Mouse (Mus musculus): ENCODE data around the gene Gcdh. TPM values are rescaled to one million over a fixed set of nuclear protein-coding genes. Genes with fewer than 3 reads are reported as not detected.

The Gcdh gene
- polyA plus RNA-seq, 2 experiments, result 31.4 to 38.9 TPM

DNA sequence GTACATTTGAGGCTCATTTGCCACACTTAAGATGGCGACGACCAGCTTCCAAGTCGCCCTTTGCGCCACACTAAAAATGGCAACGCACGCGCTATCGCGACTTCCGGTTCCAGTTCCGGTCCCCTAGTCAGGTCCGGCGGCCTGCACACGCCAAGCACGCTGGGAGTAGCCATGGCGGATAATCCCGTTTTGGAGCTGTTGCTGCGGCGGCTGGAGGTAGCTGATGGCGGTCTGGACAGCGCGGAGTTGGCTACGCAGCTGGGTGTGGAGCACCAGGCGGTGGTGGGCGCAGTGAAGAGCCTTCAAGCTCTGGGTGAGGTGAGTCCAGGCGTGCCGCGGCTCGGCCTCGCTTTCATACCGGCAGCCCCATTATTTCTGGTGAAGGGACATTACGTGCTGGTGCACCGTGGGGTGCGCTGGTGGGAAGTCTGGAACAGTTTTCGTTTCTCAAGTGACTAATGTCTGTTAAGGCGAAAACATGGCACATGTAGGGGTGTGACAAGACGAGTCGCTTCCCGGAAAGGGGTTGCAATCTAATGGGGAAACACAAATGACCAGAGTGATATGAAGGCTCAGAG is 36.8 kb downstream of the Gcdh start, which contains the start of gene Farsa:
Gene Farsa (plus strand): TSS at position 126 of the 578 bp plus-strand sequence.
- DNase-seq (ENCODE audit: low read depth in 3 of 3, low spot score in 3 of 3), result peak; percentile 90 to 91 (median 91)
- Histone ChIP-seq H3K9me3 (ENCODE audit: control insufficient read depth, low read length) (no peaks in the 10 kb centered on the region), H3K4me1 (replicated peaks; ENCODE audit: control insufficient read depth in 2 of 2, insufficient read depth in 2 of 2, low read length in 1 of 2) (peaks cover 11 to 12% of the 10 kb centered on the region in 2 experiments), H3K4me2 (ENCODE audit: low read depth) (peak within 1 kb of the TSS; percentile 76), H3K4me3 (ENCODE audit: insufficient read depth in 1 of 2, low read depth in 2 of 2, low read length in 2 of 2) (peak within 1 kb of the TSS; percentile 82 to 85), H3K9ac (replicated peaks) (peak within 1 kb of the TSS; percentile 86), H3K27me3 (ENCODE audit: control insufficient read depth, insufficient read depth, low read length) (no peaks in the 10 kb centered on the region), H3K36me3 (replicated peaks; ENCODE audit: control insufficient read depth, insufficient read depth, low read depth) (peaks cover 26% of the 10 kb centered on the region), H3K27ac (peak within 1 kb of the TSS; percentile 84)
- 0% methylated on average over 39 of the region's 39 CpGs for WGBS (ENCODE audit: insufficient replicate concordance)
- TF ChIP-seq EP300 (IDR thresholded peaks at IDR 0.05; ENCODE audit: low read depth) (no peak), CTCF (IDR thresholded peaks at IDR 0.05; ENCODE audit: low read depth) (no peak)
- peak; percentile 89 for ATAC-seq (ENCODE audit: insufficient read depth)

- Histone ChIP-seq H3K27ac (no peak overlapping the region), H3K27me3 (ENCODE audit: control insufficient read depth, insufficient read depth, low read length) (no peaks in the 10 kb centered on the region), H3K4me1 (replicated peaks; ENCODE audit: control insufficient read depth in 2 of 2, insufficient read depth in 2 of 2, low read length in 1 of 2) (peaks cover 11 to 12% of the 10 kb centered on the region in 2 experiments), H3K4me3 (ENCODE audit: insufficient read depth in 1 of 2, low read depth in 2 of 2, low read length in 2 of 2) (peak overlapping the region in 1 of 2 experiments; percentile 85; a peak in 2 of 4 replicates), H3K4me2 (ENCODE audit: low read depth) (peak overlapping the region; percentile 8; the same call in 1 of the 2 replicates), H3K36me3 (replicated peaks; ENCODE audit: control insufficient read depth, insufficient read depth, low read depth) (peaks cover 21% of the 10 kb centered on the region), H3K9ac (replicated peaks) (no peak overlapping the region), H3K9me3 (ENCODE audit: control insufficient read depth, low read length) (no peaks in the 10 kb centered on the region)
- 90% methylated on average over 3 of the region's 3 CpGs for WGBS (ENCODE audit: insufficient replicate concordance)
- DNase-seq (ENCODE audit: low read depth in 3 of 3, low spot score in 3 of 3) (no peak), ATAC-seq (ENCODE audit: insufficient read depth) (no peak)
- no peak for TF ChIP-seq EP300 (IDR thresholded peaks at IDR 0.05; ENCODE audit: low read depth)
- TF ChIP-seq CTCF (IDR thresholded peaks at IDR 0.05; ENCODE audit: low read depth), result no peak
Observed at GRCm38 (mm10) chr8:84856434-84856833, 37.3 kb downstream of the Gcdh start.

DNA sequence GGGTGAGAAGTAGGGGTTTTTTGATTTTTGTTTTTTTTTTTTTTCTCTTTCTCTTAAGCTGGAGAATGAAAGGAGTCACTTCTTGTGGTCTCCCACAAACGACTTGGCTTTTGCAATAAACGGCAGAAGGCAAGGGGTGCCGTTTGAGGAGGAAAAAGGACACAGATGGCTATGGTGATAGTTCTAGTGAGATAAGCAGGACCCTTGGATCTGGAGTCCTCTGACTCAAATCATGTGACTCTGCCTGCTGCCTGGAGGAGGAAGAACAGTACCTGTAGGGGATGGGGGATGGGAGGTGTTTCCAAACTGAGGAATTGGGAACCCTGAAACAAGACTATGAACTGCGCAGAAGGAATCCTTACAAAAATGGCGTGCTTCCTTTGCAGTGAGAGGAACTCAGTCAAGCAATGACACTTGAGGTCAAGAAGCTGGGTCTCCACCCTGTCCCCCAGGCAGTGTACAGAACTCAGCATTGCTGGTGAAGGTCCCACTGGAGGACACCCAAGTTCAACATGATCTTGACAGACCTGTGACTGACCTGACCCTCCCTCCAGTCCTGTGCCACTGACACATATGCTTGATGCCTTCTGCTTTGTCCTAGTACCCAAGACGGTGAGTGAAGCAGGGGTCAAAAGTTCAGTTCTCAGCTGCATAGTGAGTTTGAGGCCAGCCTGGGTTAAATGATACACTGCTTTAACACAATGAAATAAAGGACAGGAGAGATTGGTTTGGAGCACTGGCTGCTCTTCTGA is 45.9 kb downstream of the Gcdh start:
- no peak for ATAC-seq (ENCODE audit: insufficient read depth)
- WGBS (ENCODE audit: insufficient replicate concordance), result 4% methylated on average over 6 of the region's 6 CpGs
- peak overlapping the region; percentile 58 for H3K9ac ChIP-seq (replicated peaks)
- H3K9me3 ChIP-seq (ENCODE audit: control insufficient read depth, low read length), result no peaks in the 10 kb centered on the region
- peak in 1 of 3 experiments; percentile 58 for DNase-seq (ENCODE audit: low read depth in 3 of 3, low spot score in 3 of 3)
- H3K36me3 ChIP-seq (replicated peaks; ENCODE audit: control insufficient read depth, insufficient read depth, low read depth), result peaks cover 29% of the 10 kb centered on the region
- H3K4me1 ChIP-seq (replicated peaks; ENCODE audit: control insufficient read depth in 2 of 2, insufficient read depth in 2 of 2, low read length in 1 of 2), result peaks cover 19 to 20% of the 10 kb centered on the region in 2 experiments
- TF ChIP-seq CTCF (IDR thresholded peaks at IDR 0.05; ENCODE audit: low read depth) (no peak), EP300 (IDR thresholded peaks at IDR 0.05; ENCODE audit: low read depth) (peak; percentile 66)
- peak overlapping the region; percentile 73 for H3K4me2 ChIP-seq (ENCODE audit: low read depth)
- peak overlapping the region; percentile 86 for H3K27ac ChIP-seq
- peak overlapping the region; percentile 85 to 95 for H3K4me3 ChIP-seq (ENCODE audit: insufficient read depth in 1 of 2, low read depth in 2 of 2, low read length in 2 of 2)
- H3K27me3 ChIP-seq (ENCODE audit: control insufficient read depth, insufficient read depth, low read length), result no peaks in the 10 kb centered on the region

DNA sequence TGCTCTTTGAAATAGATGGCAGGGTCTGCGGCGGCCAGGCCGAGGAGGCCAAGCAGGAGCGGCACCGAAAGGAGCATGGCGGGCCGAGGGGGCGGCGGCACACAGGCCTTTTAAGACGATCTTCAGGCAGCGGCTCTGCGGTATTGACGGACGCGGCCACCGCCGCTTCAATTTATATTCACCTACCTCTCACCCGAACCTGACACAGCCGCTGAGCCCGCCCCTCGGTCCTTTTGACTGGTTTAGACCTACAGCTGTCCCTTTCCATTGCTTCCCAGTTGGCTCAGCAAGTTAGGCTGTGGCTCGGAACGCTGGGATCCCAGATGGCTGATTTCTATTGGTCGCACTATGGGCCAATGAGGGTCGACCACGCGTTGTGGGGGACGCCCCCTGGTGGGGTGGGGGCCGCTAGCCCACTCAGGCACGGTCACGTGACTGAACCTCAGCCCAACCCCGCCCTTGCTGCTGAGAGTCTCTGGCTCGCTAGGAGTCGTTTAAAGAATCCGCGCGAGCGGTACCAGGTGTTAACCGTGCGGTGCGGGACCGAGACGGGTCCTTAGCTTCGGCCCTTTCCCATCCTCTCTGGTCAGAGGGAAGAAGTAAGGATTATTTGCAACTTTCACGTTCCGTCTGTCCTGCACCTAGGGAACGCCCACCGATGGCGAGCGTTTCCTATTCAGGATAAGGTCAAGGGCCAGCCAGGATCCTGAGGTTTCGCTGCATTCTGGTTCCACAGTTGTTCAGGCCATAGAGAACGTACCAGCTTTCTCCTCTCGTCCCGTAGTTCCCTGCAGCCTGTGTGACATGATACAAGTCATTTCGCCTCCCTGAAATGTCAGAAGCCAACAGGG is 46.8 kb downstream of the Gcdh start, which contains the start of gene Calr:
Gene Calr (minus strand): TSS at position 213 of the 851 bp plus-strand sequence.
- WGBS (ENCODE audit: insufficient replicate concordance), result under 1% methylated on average over 55 of the region's 55 CpGs
- Histone ChIP-seq H3K4me3 (ENCODE audit: insufficient read depth in 1 of 2, low read depth in 2 of 2, low read length in 2 of 2) (peak within 1 kb of the TSS; percentile 85 to 95), H3K4me2 (ENCODE audit: low read depth) (peak within 1 kb of the TSS; percentile 94), H3K27ac (peak within 1 kb of the TSS; percentile 86), H3K4me1 (replicated peaks; ENCODE audit: control insufficient read depth in 2 of 2, insufficient read depth in 2 of 2, low read length in 1 of 2) (peaks cover 19 to 20% of the 10 kb centered on the region in 2 experiments), H3K9me3 (ENCODE audit: control insufficient read depth, low read length) (no peaks in the 10 kb centered on the region), H3K27me3 (ENCODE audit: control insufficient read depth, insufficient read depth, low read length) (no peaks in the 10 kb centered on the region), H3K9ac (replicated peaks) (peak within 1 kb of the TSS; percentile 97), H3K36me3 (replicated peaks; ENCODE audit: control insufficient read depth, insufficient read depth, low read depth) (peaks cover 39% of the 10 kb centered on the region)
- ATAC-seq (ENCODE audit: insufficient read depth) (peak; percentile 99), DNase-seq (ENCODE audit: low read depth in 3 of 3, low spot score in 3 of 3) (peak; percentile 100)
- peak; percentile 54 for TF ChIP-seq CTCF (IDR thresholded peaks at IDR 0.05; ENCODE audit: low read depth)
- TF ChIP-seq EP300 (IDR thresholded peaks at IDR 0.05; ENCODE audit: low read depth), result peak; percentile 17

Measured in liver, embryonic 14.5 days (tissue).